Mouse (Mus musculus): ENCODE results near the gene Hsp90ab1.

Gene Hsp90ab1

DNA sequence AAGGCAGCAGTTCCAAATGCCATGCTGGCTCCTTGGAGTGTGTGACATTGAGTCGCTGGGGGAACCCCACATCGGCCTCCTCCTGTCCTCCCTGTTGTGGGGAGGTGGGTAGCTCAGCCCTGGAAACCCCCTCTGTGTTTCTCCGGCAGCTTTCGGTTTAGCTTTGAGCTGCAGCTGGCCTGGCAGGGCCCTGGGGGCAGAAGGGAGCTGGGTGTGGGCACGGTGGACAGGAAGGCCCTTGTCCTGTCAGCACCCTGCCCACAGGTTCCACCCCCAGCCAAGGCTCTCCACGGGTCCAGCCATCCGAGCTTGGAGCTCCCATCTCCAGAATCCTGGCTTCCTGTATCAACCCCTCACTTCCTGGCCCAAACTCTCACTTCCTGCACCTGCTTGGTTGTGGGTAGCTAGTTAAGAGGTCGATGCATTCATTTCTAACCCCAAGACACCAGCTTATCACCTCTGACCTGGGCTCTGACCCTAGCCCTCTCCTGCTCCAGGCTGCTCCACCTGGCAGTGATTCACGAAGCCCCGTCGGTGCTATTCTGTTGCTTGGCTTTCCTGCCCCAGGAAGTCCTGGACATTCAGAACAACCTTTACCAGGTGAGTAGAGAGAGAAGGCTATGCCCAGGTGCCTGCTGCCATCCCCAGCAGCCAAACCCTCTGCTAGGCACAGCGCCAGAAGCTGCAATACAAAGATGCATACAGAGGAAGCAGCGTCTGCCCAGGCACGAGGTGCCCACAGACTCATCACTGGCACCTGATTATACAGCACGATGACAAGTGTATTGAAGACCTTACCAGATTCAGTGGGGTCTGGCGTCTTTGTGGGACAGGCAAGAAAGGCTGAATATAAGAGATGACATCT is 14.8 kb downstream of the Hsp90ab1 start:
- DNase-seq (ENCODE audit: low read depth, low spot score) = no peak

DNA sequence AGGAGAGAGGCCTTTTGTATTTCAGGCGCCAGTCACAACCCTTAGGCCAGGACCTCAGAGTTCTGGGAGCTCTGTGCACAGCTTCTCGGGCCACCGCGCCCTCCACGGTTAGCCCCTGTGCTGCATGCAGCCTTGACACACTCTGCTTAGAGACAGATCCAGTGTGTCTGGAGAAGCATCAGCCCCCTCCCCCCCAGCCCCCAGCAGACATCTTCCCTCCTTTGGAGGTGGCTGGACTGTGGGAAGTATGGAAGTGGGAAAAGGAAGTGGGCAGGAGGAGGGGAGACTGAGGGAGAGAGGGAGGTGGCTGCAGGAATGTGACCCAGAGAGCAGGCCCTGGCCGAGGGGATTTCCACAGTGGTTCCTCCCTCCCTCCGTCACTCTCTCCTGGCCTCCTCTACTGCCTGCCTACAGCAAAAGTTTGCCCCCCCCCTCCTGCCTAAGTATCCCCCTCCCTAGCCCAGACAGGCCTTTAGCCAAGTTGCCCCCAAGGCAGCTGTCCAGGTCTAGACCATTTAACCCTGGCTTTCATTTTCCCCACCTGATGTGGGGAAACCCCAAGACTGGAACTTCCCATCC is 15.7 kb downstream of the Hsp90ab1 start:
- DNase-seq (ENCODE audit: low read depth, low spot score) = no peak

DNA sequence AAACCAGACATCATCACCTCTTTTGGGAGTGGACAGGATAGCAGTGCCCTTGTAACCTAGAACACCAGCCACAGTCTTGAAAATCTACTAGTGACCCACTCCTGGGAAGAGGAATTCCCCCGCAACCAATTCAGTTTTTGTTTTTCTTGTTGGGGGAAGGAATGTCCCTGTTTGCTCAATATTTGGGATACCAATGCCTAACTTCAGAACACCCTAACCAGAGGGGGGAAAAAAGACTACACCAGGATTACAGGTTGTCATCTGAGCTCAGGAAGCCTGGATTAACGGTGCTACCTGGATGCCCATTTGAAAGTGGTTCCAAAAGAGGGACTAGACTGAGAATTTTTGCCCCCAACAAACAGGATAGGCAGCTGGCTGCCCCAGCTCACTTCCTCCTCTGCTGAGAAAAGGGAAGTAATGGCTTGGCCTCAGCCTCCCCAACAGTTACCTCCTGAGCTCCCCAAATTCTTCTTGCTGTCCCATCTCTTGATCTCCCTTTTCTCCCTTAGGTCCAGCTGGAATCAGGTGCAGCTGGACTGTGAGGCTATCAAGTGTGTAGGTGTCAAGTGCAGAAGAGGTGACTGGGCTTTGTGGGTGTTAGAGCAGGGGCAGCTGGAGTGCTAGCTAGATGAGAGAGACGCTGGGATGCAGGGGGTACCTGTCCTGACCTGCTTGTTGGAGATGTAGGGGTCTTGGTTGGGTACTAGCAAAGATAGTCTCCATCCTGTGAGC is 16.4 kb downstream of the Hsp90ab1 start:
- no peak for DNase-seq (ENCODE audit: low read depth, low spot score)

GRCm38 (mm10) chr17:45556107-45556489 is 17.0 kb downstream of the Hsp90ab1 start:
- no peak for DNase-seq (ENCODE audit: low read depth, low spot score)

DNA sequence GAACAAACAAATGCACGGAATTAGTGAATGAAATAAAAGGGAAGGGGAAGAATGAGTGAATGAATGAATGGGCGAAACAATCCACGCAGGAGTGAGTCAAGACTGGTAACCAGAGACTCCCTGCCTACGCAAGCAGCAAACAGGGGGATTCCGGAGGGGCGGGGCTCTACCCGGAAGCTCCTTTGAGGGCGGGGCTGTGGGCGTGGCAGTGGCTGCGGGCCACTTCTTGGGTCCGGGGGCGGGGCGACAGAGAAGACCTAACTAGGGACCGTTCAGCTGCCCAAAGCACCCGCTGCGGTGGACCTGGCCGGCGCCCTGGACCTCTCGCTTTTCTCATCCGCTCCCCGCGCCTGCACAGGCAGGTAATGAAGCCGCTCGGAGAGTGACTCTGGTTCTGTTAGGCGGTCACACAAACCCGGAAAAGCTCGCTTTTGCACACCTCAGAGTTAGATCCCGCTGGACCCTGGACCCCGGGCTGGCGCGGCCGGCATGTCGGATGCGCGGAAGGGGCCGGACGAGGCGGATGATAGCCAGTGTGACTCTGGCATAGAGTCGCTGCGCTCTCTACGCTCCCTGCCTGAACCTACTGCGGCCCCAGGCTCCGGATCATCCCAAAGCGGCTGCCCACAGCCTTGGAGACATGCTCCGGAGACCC is 17.5 kb downstream of the Hsp90ab1 start, which contains the start of gene Nfkbie:
Gene Nfkbie (plus strand): TSS at position 252 of the 655 bp plus-strand sequence.
- peak; percentile 85 for DNase-seq (ENCODE audit: low read depth, low spot score)

DNA sequence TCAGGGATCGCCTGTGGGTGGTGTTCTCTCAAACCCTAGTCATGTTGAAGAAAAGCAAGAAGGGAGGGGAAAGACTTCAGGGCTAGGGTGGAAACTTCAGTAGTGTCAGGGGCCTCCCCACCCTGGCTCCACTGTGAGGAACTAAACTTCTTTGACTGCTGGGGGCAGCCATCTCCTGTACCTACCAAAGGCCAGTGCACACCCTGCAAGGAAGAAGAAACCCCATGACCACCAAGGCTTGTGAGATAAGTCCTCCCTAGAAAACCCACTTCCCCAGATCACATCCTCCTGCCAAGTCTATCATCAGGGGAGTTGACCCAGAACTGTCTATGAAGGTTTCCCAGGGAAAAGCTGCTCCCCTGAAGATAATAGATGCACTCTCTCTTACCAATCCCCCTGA is 18.7 kb downstream of the Hsp90ab1 start:
- no peak for DNase-seq (ENCODE audit: low read depth, low spot score)

DNA sequence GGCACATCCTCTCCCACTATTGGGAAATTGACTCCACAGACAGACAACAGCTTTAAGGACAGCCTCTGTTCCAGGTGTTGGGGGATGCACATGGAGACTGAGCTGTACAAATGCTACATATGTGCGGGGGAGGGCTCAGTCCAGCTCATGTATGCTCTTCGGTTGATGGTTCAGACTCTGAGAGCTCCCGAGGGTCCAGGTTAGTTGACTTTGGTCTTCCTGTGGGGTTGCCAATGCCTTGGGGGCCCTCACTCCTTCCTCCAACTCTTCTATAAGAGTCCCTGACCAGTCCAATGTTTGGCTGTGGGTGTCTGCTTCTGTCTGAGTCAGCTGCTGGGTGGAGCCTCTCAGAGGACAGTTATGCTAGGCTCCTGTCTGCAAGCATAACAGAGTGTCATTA is 20.0 kb downstream of the Hsp90ab1 start:
- DNase-seq (ENCODE audit: low read depth, low spot score) = no peak

- DNase-seq (ENCODE audit: low read depth, low spot score) = peak; percentile 63
Measured at GRCm38 (mm10) chr17:45551816-45552451, 21.1 kb downstream of the Hsp90ab1 start.

- DNase-seq (ENCODE audit: low read depth, low spot score) = no peak
Measured at GRCm38 (mm10) chr17:45551249-45551796, 21.7 kb downstream of the Hsp90ab1 start.

DNA sequence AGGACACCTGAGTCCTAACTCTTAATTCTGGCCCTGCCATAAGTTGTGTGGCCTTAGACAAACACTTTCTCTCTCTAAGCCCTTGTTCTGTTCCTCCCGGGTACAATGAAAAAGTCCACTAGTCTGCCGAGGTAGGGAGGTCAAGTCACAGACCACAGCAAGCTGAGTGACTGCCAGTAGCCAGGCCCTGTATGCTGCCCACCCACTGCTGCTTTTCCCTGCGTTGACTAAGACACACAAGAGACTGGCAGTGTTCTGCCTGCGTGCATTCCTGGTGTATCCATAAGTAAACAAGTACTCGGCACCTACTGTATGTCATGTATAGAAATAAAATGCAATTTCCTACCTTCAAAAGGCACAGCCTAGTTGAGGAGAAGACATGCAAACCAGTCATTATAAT is 22.8 kb downstream of the Hsp90ab1 start:
- no peak for DNase-seq (ENCODE audit: low read depth, low spot score)

- no peak for DNase-seq (ENCODE audit: low read depth, low spot score)
Measured at GRCm38 (mm10) chr17:45549617-45550181, 23.4 kb downstream of the Hsp90ab1 start, which contains the start of gene Tmem151b. TSS of gene Tmem151b (minus strand) at chr17:45549677.

GRCm38 (mm10) chr17:45548541-45549512 is 24.2 kb downstream of the Hsp90ab1 start:
- no peak for DNase-seq (ENCODE audit: low read depth, low spot score)

DNA sequence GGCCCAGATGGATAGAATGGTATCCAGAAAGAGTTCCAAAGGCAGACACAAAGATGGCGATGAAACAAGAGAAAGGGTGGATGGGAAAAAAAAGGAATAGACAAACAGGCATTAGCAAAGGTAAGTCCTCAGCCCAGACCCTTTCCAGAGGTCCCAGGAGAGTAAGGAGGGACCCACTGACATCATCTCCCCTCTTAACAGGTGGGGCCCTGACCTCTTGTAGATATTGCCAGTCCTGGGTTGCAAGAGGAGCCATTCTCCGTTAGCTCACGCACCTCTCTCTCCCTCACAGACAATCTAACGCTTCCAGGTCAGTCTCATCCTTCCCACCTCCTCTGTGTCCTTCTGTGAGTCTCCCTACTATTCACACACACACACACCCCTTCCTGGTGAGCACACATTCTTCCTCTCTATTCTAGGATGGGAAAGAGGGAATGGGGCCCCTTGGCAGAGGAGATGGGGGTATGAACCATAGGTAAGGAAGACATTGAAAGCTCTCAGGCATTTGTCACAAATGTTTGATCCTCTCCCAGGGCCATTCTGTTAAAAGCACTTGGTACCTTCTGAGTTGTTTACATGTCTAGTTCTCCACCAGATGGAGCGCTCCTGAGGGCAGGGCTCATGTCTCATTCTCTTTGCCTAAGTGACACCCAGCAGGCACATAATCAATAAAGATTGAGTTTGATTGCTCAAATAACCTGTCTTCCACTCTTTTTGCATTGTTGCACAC is 25.4 kb downstream of the Hsp90ab1 start:
- DNase-seq (ENCODE audit: low read depth, low spot score) = no peak

DNA sequence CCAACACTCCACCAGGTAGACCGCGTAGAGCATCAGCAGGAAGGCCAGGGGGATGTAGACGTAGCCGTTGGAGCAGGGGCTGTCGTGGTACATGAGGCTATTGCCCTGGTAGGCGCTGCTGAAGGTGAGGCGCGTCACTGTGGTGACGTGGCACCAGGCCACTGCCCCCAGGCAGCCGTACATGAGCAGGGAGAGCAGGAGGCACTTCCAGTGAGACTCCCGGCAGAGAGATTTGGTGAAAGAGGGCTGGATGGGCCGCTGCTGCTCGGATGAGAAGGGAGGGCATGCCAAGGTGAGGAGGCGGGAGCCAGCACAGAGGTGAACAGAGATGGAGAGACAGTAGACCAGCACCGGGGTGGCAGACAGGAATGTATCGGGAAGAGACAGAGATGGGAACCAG is 26.1 kb downstream of the Hsp90ab1 start:
- no peak for DNase-seq (ENCODE audit: low read depth, low spot score)

DNA sequence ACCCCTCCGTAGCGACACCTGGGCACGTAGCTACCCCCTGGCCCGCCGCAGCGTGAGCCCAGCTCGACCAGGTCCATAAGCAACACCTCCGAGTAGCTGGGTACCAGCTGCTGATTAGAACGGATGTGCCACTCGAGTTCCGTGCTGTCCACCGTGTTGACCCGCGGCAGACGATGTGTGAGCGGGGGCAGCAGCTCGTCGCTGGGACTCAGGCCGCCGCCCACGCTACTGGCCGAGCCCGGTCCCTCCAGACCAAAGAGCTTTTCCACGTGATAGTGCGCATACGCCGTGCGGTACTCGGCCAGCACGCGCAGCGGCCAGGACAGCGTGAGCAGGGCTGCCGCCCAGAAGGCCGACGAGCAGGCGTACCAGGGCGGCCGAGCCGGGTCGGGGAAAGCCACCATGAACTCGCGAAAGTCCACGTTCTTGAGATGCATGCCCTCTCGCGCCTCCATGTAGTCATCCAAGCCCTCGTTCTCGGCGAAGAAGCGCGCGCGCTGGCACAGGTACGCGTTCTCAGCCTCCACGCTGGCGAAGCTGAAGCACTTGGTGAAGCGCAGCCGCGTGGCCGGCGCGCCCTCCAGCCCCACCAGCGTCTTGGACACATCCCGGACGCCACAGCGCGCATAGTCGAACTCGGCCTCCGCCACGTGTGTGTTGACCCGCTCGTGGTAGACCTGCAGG is 27.7 kb downstream of the Hsp90ab1 start:
- no peak for DNase-seq (ENCODE audit: low read depth, low spot score)

DNA sequence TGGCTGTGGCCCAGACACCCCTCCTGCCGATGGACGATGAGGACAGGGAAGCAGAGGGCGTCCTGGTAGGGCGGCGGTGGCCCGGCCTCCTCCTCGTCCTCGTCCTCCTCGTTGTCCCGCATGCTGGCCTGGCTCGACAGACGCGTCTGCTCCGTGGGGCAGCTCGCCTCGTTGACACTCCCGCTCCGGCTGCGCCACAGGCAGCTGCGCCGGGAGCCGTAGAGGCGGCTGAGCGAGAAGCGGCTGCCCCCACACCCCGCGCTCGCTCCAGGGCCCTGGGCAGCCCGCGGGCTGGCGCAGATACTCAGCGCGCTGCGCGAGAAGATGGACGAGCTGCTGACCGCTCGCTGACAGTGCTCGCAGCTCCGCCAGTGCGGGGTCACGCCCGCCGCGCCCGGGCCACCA is 28.2 kb downstream of the Hsp90ab1 start:
- no peak for DNase-seq (ENCODE audit: low read depth, low spot score)

DNA sequence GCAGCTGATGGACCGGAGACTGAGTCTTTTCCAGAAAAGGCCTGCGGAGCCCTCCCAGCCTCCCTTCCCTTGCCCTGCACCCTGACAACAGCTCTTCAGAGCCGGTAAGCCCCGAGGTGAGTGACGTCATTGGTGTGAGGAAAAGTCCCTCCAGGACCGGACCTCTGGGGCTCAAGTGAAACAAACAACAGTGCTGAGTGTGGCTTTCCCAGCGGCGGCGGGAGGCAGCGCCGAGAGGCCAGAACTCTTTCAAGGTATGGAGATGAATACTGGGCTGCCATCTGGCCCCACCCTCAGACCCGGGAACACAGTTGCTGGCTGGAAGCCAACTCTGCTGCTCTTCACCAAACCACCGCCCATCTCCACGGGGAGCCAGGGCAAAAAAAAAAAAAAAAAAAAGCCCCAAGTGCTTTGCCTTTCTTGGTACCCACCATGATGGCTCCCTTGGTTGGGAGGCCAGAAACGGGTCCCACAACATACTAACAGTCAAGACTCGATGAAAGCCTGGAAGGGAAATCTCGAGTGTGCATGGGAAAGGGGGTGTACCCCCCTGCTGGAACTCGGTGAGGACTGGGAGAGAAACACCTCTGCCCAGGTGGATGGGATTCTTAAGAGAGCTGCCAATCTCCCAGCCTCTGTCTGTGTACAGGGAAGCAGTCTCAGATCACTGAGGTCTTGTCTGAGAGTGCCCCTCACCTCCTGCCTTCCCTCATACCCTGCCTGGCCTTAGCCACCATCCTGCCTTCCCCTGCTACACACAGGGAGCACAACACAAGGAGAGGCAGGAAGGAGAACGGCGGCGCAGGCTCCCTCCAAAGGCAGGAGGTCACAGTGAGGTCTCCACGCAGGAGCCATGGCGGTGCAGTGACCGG is 28.8 kb downstream of the Hsp90ab1 start:
- DNase-seq (ENCODE audit: low read depth, low spot score) = no peak

Data from embryo, embryonic 11.5 days (tissue).